Mouse (Mus musculus) yolk sac, embryonic 10.5 days (tissue): Measurements from ENCODE around the gene Mcoln1.

Experiments
- DNase-seq: peaks from one replicate; pipeline ENCODE4 v3.0.0-alpha.2; 2017; ENCODE audit warnings: low spot score

Mcoln1 gene

GRCm38 (mm10) chr8:3500235-3501090 lies at the start of gene Mcoln1:
Gene Mcoln1 (plus strand): TSS chr8:3500457.
- DNase-seq = peak; percentile 97

- DNase-seq = no peak
Observed at GRCm38 (mm10) chr8:3450670-3451069, 49.6 kb upstream of the Mcoln1 start.

GRCm38 (mm10) chr8:3451992-3452391 lies 48.3 kb upstream of the Mcoln1 start:
- no peak for DNase-seq

GRCm38 (mm10) chr8:3463248-3463647 lies 37.0 kb upstream of the Mcoln1 start:
- no peak for DNase-seq

- no peak for DNase-seq
Observed at GRCm38 (mm10) chr8:3464309-3464708, 35.9 kb upstream of the Mcoln1 start.

GRCm38 (mm10) chr8:3467006-3467885 lies 33.0 kb upstream of the Mcoln1 start, which contains the start of gene Pex11g:
Gene Pex11g (minus strand): TSS chr8:3467680.
- peak; percentile 97 for DNase-seq

GRCm38 (mm10) chr8:3467886-3468545 lies 32.2 kb upstream of the Mcoln1 start:
- no peak for DNase-seq

GRCm38 (mm10) chr8:3468838-3469237 lies 31.4 kb upstream of the Mcoln1 start:
- no peak for DNase-seq

- DNase-seq = no peak
Observed at GRCm38 (mm10) chr8:3470562-3470961, 29.7 kb upstream of the Mcoln1 start, which contains the start of gene Tex45. Gene Tex45 (plus strand): TSS chr8:3470862.

- DNase-seq = no peak
Observed at GRCm38 (mm10) chr8:3475715-3476429, 24.4 kb upstream of the Mcoln1 start.

GRCm38 (mm10) chr8:3480221-3480785 lies 20.0 kb upstream of the Mcoln1 start:
- no peak for DNase-seq

- no peak for DNase-seq
Observed at GRCm38 (mm10) chr8:3481605-3482004, 18.7 kb upstream of the Mcoln1 start.

GRCm38 (mm10) chr8:3482240-3482740 lies 18.0 kb upstream of the Mcoln1 start:
- DNase-seq = no peak

- no peak for DNase-seq
Observed at GRCm38 (mm10) chr8:3483546-3483945, 16.7 kb upstream of the Mcoln1 start.

- no peak for DNase-seq
Observed at GRCm38 (mm10) chr8:3485192-3485591, 15.1 kb upstream of the Mcoln1 start.

- DNase-seq = peak; percentile 82
Observed at GRCm38 (mm10) chr8:3492901-3493844, 7.1 kb upstream of the Mcoln1 start, which contains the start of gene Zfp358. Gene Zfp358 (plus strand): TSS chr8:3493138.

- no peak for DNase-seq
Observed at GRCm38 (mm10) chr8:3493845-3494208, 6.4 kb upstream of the Mcoln1 start.

- no peak for DNase-seq
Observed at GRCm38 (mm10) chr8:3495578-3496427, 4.5 kb upstream of the Mcoln1 start.

GRCm38 (mm10) chr8:3496428-3496748 lies 3.9 kb upstream of the Mcoln1 start:
- no peak for DNase-seq
